ENCODE assay signal across 7 mouse cellular contexts in the genomic region with DNA sequence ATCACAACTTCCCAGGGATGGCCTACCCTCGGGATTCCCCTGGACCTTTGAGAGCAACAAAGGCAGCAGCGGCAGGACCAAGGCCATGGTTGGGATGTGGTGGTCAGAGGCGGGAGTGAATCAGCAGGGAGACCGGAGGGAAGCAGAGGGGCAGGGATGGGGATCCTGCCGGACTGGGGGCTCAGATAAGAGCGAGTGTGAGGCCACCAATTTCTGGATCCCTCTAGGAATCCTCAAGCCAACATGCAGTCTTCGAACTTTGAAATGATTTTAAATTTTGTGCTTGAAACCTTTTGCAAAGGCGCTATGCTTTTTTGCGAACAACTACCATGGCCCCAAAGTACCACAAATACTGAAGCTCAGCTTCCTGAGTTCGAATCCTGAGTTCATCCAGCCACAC. TPM values are rescaled to one million over a fixed set of nuclear protein-coding genes. Genes with fewer than 3 reads are reported as not detected.
DNase-seq lines count a peak whose midpoint lies in the region; ATAC-seq and TF ChIP-seq lines count a peak whose summit lies in the region.

A gene (minus strand): TSS at position 101 of the 400 bp plus-strand sequence.

- WGBS in lung, embryonic 14.5 days: 50% methylated on average over 10 of the region's 10 CpGs
- WGBS in forebrain, embryonic 11.5 days: 44% methylated on average over 10 of the region's 10 CpGs
- WGBS in limb, embryonic 11.5 days: 43% methylated on average over 10 of the region's 10 CpGs
- 49% methylated on average over 10 of the region's 10 CpGs for WGBS in neural tube, embryonic 15.5 days

- H3K27me3 ChIP-seq in lung, embryonic 14.5 days (ENCODE audit: insufficient read depth, low read length): peaks cover 17% of the 10 kb centered on the region
- peaks cover 14% of the 10 kb centered on the region for H3K27me3 ChIP-seq in forebrain, embryonic 11.5 days (ENCODE audit: control insufficient read depth, insufficient read depth, low read length)
- peaks cover 27% of the 10 kb centered on the region for H3K27me3 ChIP-seq in limb, embryonic 11.5 days (ENCODE audit: control insufficient read depth, insufficient read depth, low read length)
- peaks cover 45% of the 10 kb centered on the region for H3K27me3 ChIP-seq in neural tube, embryonic 15.5 days (replicated peaks)

- peak within 1 kb of the TSS; percentile 62 for H3K4me2 ChIP-seq in lung, embryonic 14.5 days
- H3K4me2 ChIP-seq in forebrain, embryonic 11.5 days (ENCODE audit: low read depth, low read length, severe bottlenecking): peak within 1 kb of the TSS; percentile 37
- peak within 1 kb of the TSS; percentile 74 for H3K4me2 ChIP-seq in limb, embryonic 11.5 days (ENCODE audit: low read depth, severe bottlenecking)
- H3K4me2 ChIP-seq in neural tube, embryonic 15.5 days: peak within 1 kb of the TSS; percentile 55

- peak within 1 kb of the TSS; percentile 88 for H3K27ac ChIP-seq in lung, embryonic 14.5 days (ENCODE audit: low read depth)
- no peak within 1 kb of the TSS for H3K27ac ChIP-seq in forebrain, embryonic 11.5 days (ENCODE audit: low read depth, low read length)
- H3K27ac ChIP-seq in limb, embryonic 11.5 days (replicated peaks; ENCODE audit: low read depth, low read length): no peak within 1 kb of the TSS
- no peak within 1 kb of the TSS for H3K27ac ChIP-seq in neural tube, embryonic 15.5 days (replicated peaks)

- H3K4me3 ChIP-seq in lung, embryonic 14.5 days (ENCODE audit: low read depth, low read length): peak within 1 kb of the TSS; percentile 28
- peak within 1 kb of the TSS; percentile 6 for H3K4me3 ChIP-seq in forebrain, embryonic 11.5 days (ENCODE audit: low read depth, low read length)
- peak within 1 kb of the TSS; percentile 21 for H3K4me3 ChIP-seq in limb, embryonic 11.5 days (ENCODE audit: low read depth, low read length)
- peak within 1 kb of the TSS; percentile 21 for H3K4me3 ChIP-seq in neural tube, embryonic 15.5 days (replicated peaks)

- no peak for TF ChIP-seq CTCF in lung, embryonic 14.5 days (IDR thresholded peaks at IDR 0.05; ENCODE audit: low read depth)

- H3K36me3 ChIP-seq in lung, embryonic 14.5 days (ENCODE audit: insufficient read depth): peaks cover 20% of the 10 kb centered on the region
- H3K36me3 ChIP-seq in forebrain, embryonic 11.5 days (ENCODE audit: control insufficient read depth, insufficient read depth, low read length): peaks cover 6% of the 10 kb centered on the region; the same call in 1 of the 2 replicates
- H3K36me3 ChIP-seq in limb, embryonic 11.5 days (ENCODE audit: control insufficient read depth, insufficient read depth, low read length): peaks cover 7% of the 10 kb centered on the region
- H3K36me3 ChIP-seq in neural tube, embryonic 15.5 days: peaks cover 10% of the 10 kb centered on the region

- no peak for DNase-seq in lung, embryonic 14.5 days
- DNase-seq in lung, postnatal 25 days (ENCODE audit: low spot score): no peak
- no peak for DNase-seq in forebrain, embryonic 11.5 days (ENCODE audit: low spot score)
- DNase-seq in limb, embryonic 11.5 days (ENCODE audit: low spot score): no peak
- no peak for DNase-seq in urinary bladder, adult 2 months (ENCODE audit: low spot score)
- DNase-seq in gastrocnemius, postnatal 10 days: no peak

- ATAC-seq in lung, embryonic 14.5 days (ENCODE audit: insufficient read depth): no peak
- no peak for ATAC-seq in forebrain, embryonic 11.5 days (replicated peaks; ENCODE audit: low FRiP score)
- no peak for ATAC-seq in limb, embryonic 11.5 days (ENCODE audit: insufficient number of reproducible peaks, low FRiP score, low TSS enrichment, low read depth)
- no peak for ATAC-seq in neural tube, embryonic 15.5 days (ENCODE audit: low FRiP score)

- no peaks in the 10 kb centered on the region; the same call in 1 of the 2 replicates for H3K4me1 ChIP-seq in lung, embryonic 14.5 days (ENCODE audit: insufficient read depth)
- H3K4me1 ChIP-seq in forebrain, embryonic 11.5 days (replicated peaks; ENCODE audit: control insufficient read depth, insufficient read depth, low read length): peaks cover 6% of the 10 kb centered on the region; the same call in 1 of the 2 replicates
- H3K4me1 ChIP-seq in limb, embryonic 11.5 days (ENCODE audit: control insufficient read depth, insufficient read depth, low read length): peaks cover 13% of the 10 kb centered on the region; the same call in 1 of the 2 replicates
- peaks cover 19% of the 10 kb centered on the region for H3K4me1 ChIP-seq in neural tube, embryonic 15.5 days

- H3K9me3 ChIP-seq in lung, embryonic 14.5 days (ENCODE audit: low read depth, low read length): no peaks in the 10 kb centered on the region
- no peaks in the 10 kb centered on the region for H3K9me3 ChIP-seq in forebrain, embryonic 11.5 days (ENCODE audit: control insufficient read depth, low read length)
- no peaks in the 10 kb centered on the region for H3K9me3 ChIP-seq in limb, embryonic 11.5 days (ENCODE audit: control insufficient read depth, low read length)
- no peaks in the 10 kb centered on the region for H3K9me3 ChIP-seq in neural tube, embryonic 15.5 days (replicated peaks)

- peak within 1 kb of the TSS; percentile 17 for H3K9ac ChIP-seq in lung, embryonic 14.5 days
- peak within 1 kb of the TSS; percentile 48 for H3K9ac ChIP-seq in forebrain, embryonic 11.5 days (ENCODE audit: low read length)
- H3K9ac ChIP-seq in limb, embryonic 11.5 days (ENCODE audit: low read length): peak within 1 kb of the TSS; percentile 49
- H3K9ac ChIP-seq in neural tube, embryonic 15.5 days (replicated peaks): no peak within 1 kb of the TSS

RNA-seq across cellular contexts. Expression of the gene that starts here (rescaled TPM):
- 0.95 and 1.4 TPM in 2 replicates for polyA plus RNA-seq in lung, embryonic 14.5 days (2014; fragmentation: Nextera tagmentation; extraction: Ambion mirVana)
- polyA plus RNA-seq in forebrain, embryonic 11.5 days (2014; fragmentation: Nextera tagmentation; extraction: Ambion mirVana): 1.3 and 1.6 TPM in 2 replicates
- 0.84 and 1.2 TPM in 2 replicates for polyA plus RNA-seq in limb, embryonic 11.5 days (2014; fragmentation: Nextera tagmentation; extraction: Ambion mirVana)
- polyA plus RNA-seq in neural tube, embryonic 15.5 days (2015; fragmentation: Nextera tagmentation; extraction: Ambion mirVana): 0.17 and 0.24 TPM in 2 replicates
- 0.44 and 0.48 TPM in 2 replicates for polyA plus RNA-seq in urinary bladder, adult 2 months (2012; rRNA removed)
- under 1 TPM in 1 of 2 experiments, not detected in 1; 0.20 TPM for total RNA-seq in gastrocnemius, postnatal 10 days (2021)
